Mouse (Mus musculus): ENCODE data around the gene Hdhd3. TPM values are rescaled to one million over a fixed set of nuclear protein-coding genes. Genes with fewer than 3 reads are reported as not detected.

The Hdhd3 gene
- not detected in 2 replicates for total RNA-seq (2017)

DNA sequence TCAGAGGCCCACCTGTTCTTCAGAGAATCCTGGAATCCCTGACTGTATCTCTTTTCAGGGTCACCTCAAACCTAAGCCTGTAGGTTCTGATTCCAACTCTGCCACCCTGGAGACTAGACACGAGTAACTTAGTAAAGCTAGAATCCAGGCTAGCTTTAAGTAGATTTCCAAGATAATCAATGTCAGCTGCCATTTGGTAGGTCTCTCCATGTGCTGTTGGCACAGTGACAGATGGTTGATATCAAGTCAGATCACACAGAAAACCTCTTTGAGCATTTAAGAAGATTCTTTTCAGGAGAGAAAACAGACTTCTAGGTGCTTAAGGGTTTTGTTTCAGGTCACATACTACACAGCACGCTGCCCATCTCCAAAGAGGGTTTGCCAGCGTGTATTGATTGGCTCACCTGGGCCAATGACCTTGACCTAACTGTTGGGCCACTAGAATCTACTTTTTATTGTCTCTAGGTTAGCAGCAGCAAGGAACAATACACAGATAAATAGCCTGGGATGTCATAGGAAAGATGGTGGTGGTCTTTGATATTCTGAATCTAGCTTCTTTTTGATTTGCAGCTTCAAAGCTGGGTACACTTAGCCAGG lies at the start of gene Hdhd3:
Hdhd3 (minus strand) TSS at position 94 of the 597 bp plus-strand sequence.
- no peak for ATAC-seq (ENCODE audit: extremely low read depth, insufficient number of reproducible peaks, low FRiP score, poor library complexity, severe bottlenecking)

DNA sequence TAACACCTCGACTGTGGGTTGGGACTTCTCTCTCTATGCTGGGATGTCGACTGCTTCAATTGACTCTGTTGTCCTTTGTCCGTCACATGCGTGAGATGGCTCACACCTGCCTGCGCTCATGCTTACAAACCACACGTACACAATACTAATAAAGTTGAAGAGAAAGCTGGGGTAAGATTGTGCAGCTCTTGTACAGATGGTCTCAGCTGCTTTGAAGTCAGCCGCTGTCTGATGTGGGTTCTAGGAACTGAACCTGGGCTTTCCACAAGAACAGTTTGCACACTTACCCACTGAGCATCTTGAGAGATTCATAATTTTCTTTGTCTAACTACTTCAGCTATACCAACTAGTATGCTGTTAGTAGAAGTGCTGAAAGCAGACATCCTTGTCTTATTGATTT lies 48.7 kb upstream of the Hdhd3 start:
- no peak for ATAC-seq (ENCODE audit: extremely low read depth, insufficient number of reproducible peaks, low FRiP score, poor library complexity, severe bottlenecking)

DNA sequence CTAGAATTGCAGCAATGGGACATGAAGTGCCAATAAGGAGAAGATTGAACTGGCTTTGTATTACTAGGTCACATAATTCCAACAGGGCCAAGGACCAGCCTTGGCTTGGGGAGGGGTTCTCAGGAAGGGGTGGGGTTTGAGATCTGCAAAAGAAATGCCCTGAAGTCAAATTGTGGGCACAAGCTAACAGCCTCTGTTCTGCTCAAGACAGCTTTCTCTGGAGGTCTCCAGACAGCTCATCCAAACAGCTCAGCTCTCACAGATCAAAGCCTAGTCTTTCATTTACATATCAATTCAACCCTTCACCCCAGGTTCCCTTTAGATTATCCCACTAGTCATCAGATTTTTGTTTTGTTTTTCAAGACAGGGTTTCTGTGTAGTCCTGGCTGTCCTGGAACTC lies 41.5 kb upstream of the Hdhd3 start:
- ATAC-seq (ENCODE audit: extremely low read depth, insufficient number of reproducible peaks, low FRiP score, poor library complexity, severe bottlenecking): no peak

- ATAC-seq (ENCODE audit: extremely low read depth, insufficient number of reproducible peaks, low FRiP score, poor library complexity, severe bottlenecking): no peak
Measured at GRCm38 (mm10) chr4:62543782-62544181, 40.5 kb upstream of the Hdhd3 start.

DNA sequence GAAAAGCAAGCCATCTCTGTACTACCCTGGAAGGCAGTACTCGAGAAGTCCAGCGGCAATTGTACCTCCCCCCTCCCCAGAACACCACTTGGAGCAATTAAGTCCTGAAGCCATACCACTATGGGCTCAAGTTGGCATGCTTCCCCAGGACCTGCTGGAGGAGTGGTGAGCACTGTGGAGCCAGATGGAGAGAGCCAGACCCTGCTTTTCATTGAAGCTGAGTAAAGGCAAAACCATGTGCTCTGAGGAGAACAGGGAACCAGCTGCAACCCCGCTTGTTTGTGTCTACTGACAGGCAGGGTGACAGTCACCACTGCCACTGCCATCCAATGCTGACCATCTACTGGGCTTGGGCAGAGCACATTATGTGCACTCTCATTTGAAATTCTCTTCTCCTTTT lies 38.5 kb upstream of the Hdhd3 start:
- no peak for ATAC-seq (ENCODE audit: extremely low read depth, insufficient number of reproducible peaks, low FRiP score, poor library complexity, severe bottlenecking)

- no peak for ATAC-seq (ENCODE audit: extremely low read depth, insufficient number of reproducible peaks, low FRiP score, poor library complexity, severe bottlenecking)
Measured at GRCm38 (mm10) chr4:62533729-62534128, 30.5 kb upstream of the Hdhd3 start.

GRCm38 (mm10) chr4:62527655-62528054 lies 24.4 kb upstream of the Hdhd3 start:
- no peak for ATAC-seq (ENCODE audit: extremely low read depth, insufficient number of reproducible peaks, low FRiP score, poor library complexity, severe bottlenecking)

- no peak for ATAC-seq (ENCODE audit: extremely low read depth, insufficient number of reproducible peaks, low FRiP score, poor library complexity, severe bottlenecking)
Measured at GRCm38 (mm10) chr4:62526256-62526655, 23.0 kb upstream of the Hdhd3 start.

- no peak for ATAC-seq (ENCODE audit: extremely low read depth, insufficient number of reproducible peaks, low FRiP score, poor library complexity, severe bottlenecking)
Measured at GRCm38 (mm10) chr4:62525489-62525811, 22.2 kb upstream of the Hdhd3 start.

GRCm38 (mm10) chr4:62524651-62525488 lies 21.6 kb upstream of the Hdhd3 start, which contains the start of the genes Pole3 and 4933430I17Rik:
Gene Pole3, minus strand, starts transcription at chr4:62525068.
Gene 4933430I17Rik, plus strand, starts transcription at chr4:62525369.
- peak; percentile 98 for ATAC-seq (ENCODE audit: extremely low read depth, insufficient number of reproducible peaks, low FRiP score, poor library complexity, severe bottlenecking)

DNA sequence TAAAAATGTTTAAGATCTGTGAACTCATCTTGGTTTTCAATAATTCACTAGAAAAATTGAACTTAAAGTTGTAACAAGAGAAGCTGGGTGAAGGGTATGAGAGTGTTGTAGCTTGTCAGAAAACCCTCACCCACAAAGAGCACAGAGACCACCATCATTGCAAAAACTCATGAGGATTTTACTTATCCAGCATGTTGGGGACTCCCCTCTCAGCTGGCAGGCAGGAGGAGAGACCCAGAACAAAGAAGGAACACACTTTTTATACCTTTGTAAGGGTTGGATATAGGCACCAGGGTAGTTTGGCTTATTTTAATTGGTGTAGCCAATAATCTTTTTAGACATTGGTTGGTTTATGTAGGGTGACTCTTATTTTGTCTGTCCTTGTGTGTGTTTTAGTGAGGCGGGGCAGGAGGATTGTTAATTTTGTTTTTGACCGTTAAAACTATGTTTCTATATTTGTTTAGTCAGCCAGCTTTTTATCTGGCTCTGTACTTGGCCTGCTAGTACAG lies 17.7 kb upstream of the Hdhd3 start:
- no peak for ATAC-seq (ENCODE audit: extremely low read depth, insufficient number of reproducible peaks, low FRiP score, poor library complexity, severe bottlenecking)

GRCm38 (mm10) chr4:62519849-62520233 lies 16.6 kb upstream of the Hdhd3 start, which contains the start of gene Alad:
Gene Alad, minus strand, starts transcription at chr4:62519918.
- peak; percentile 23; the same call in 1 of the 2 replicates for ATAC-seq (ENCODE audit: extremely low read depth, insufficient number of reproducible peaks, low FRiP score, poor library complexity, severe bottlenecking)

DNA sequence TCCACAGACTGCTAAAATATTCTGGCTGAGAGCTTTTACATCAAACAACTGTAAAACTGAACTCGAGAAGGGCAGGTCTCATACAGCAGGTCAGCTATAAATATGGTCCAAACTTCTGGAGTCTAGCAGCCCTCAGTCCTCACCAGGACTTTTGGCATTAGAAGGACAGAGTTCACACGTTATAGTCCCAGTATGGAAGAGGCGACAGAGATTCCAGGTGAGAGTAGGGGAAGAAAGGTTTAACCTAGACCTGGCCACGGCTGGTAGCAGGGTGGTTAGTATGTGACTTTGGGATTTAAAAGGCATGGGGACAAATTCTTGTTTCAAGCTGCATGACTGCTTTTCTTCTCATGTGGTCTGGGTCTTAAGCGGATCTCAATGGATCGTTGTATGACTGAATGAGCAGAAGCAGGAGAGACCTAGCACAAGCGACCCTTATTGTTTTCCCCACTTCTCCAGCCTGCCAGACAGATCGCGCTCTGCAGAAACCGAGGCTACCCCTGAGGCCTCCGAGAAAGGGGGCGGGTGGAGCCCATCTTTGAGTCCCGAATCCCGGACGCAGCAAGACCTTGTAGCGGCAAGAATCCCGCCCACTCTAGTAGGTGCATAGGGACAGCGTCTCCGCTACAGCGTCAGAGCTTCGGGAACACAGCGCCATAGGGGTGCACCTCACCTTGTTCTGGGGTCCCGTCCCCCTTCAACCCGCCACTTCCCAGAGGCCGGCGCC lies 16.0 kb upstream of the Hdhd3 start:
- ATAC-seq (ENCODE audit: extremely low read depth, insufficient number of reproducible peaks, low FRiP score, poor library complexity, severe bottlenecking): no peak

GRCm38 (mm10) chr4:62518416-62519121 lies 15.3 kb upstream of the Hdhd3 start:
- peak; percentile 33; the same call in 1 of the 2 replicates for ATAC-seq (ENCODE audit: extremely low read depth, insufficient number of reproducible peaks, low FRiP score, poor library complexity, severe bottlenecking)

- ATAC-seq (ENCODE audit: extremely low read depth, insufficient number of reproducible peaks, low FRiP score, poor library complexity, severe bottlenecking): no peak
Measured at GRCm38 (mm10) chr4:62517538-62518415, 14.5 kb upstream of the Hdhd3 start.

- ATAC-seq (ENCODE audit: extremely low read depth, insufficient number of reproducible peaks, low FRiP score, poor library complexity, severe bottlenecking): no peak
Measured at GRCm38 (mm10) chr4:62517046-62517445, 13.8 kb upstream of the Hdhd3 start.

- no peak for ATAC-seq (ENCODE audit: extremely low read depth, insufficient number of reproducible peaks, low FRiP score, poor library complexity, severe bottlenecking)
Measured at GRCm38 (mm10) chr4:62516579-62516978, 13.3 kb upstream of the Hdhd3 start.

DNA sequence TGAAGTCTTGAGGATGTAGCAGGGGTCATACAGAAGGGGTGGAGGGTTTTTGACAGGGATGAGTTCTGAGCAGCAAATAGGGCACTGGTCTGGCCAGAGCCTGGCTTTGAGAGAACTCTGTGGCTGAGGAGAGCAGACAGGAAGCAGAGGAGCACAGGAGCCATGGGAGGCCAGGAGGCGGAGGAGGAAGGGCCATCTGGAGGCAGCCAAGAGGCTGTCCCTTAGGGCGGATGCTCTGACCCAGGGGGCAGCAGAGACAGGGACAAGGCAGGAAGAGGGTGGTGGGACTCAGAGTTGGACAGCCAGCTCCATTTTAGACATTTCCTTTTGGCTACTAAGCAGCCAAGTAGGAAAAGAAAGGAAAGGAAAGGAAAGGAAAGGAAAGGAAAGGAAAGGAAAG lies 12.8 kb upstream of the Hdhd3 start:
- no peak for ATAC-seq (ENCODE audit: extremely low read depth, insufficient number of reproducible peaks, low FRiP score, poor library complexity, severe bottlenecking)
